Mouse (Mus musculus): ENCODE data around the gene Sapcd1. TPM values are rescaled to one million over a fixed set of nuclear protein-coding genes. Genes with fewer than 3 reads are reported as not detected.
A peak's percentile ranks its signal among the peaks of the same experiment; 100 is the strongest.
"Not testable (repeated sequence)": the region's sequence is repeated elsewhere in the genome, so short reads cannot be mapped to it uniquely, and the experiment has no call there.

Sapcd1 gene
- total RNA-seq, 2 experiments from 2014 or later: not detected

GRCm38 (mm10) chr17:35055691-35056495, 28.1 kb upstream of the Sapcd1 start:
- no peak for ATAC-seq (replicated peaks; ENCODE audit: low FRiP score, poor library complexity, severe bottlenecking)

GRCm38 (mm10) chr17:35052271-35052798, 24.5 kb upstream of the Sapcd1 start:
- ATAC-seq (replicated peaks; ENCODE audit: low FRiP score, poor library complexity, severe bottlenecking): no peak

GRCm38 (mm10) chr17:35051156-35052086, 23.6 kb upstream of the Sapcd1 start:
- ATAC-seq (replicated peaks; ENCODE audit: low FRiP score, poor library complexity, severe bottlenecking): peak; percentile 25; the same call in 1 of the 2 replicates

GRCm38 (mm10) chr17:35050126-35050750, 22.4 kb upstream of the Sapcd1 start:
- peak; percentile 54 for ATAC-seq (replicated peaks; ENCODE audit: low FRiP score, poor library complexity, severe bottlenecking)

GRCm38 (mm10) chr17:35049561-35050016, 21.8 kb upstream of the Sapcd1 start, which contains the start of gene Clic1:
TSS of gene Clic1 (plus strand) at chr17:35049966.
- ATAC-seq (replicated peaks; ENCODE audit: low FRiP score, poor library complexity, severe bottlenecking): no peak

- no peak for ATAC-seq (replicated peaks; ENCODE audit: low FRiP score, poor library complexity, severe bottlenecking)
Measured at GRCm38 (mm10) chr17:35048932-35049440, 21.2 kb upstream of the Sapcd1 start.

- ATAC-seq (replicated peaks; ENCODE audit: low FRiP score, poor library complexity, severe bottlenecking): no peak
Measured at GRCm38 (mm10) chr17:35048149-35048931, 20.5 kb upstream of the Sapcd1 start.

GRCm38 (mm10) chr17:35047688-35048087, 19.9 kb upstream of the Sapcd1 start:
- no peak for ATAC-seq (replicated peaks; ENCODE audit: low FRiP score, poor library complexity, severe bottlenecking)

- ATAC-seq (replicated peaks; ENCODE audit: low FRiP score, poor library complexity, severe bottlenecking): peak; percentile 77
Measured at GRCm38 (mm10) chr17:35046681-35047455, 19.1 kb upstream of the Sapcd1 start, which contains the start of gene Msh5. TSS of gene Msh5 (minus strand) at chr17:35046745.

- peak; percentile 15 for ATAC-seq (replicated peaks; ENCODE audit: low FRiP score, poor library complexity, severe bottlenecking)
Measured at GRCm38 (mm10) chr17:35045807-35046680, 18.2 kb upstream of the Sapcd1 start.

GRCm38 (mm10) chr17:35044904-35045806, 17.3 kb upstream of the Sapcd1 start:
- no peak for ATAC-seq (replicated peaks; ENCODE audit: low FRiP score, poor library complexity, severe bottlenecking)

GRCm38 (mm10) chr17:35043794-35044193, 16.0 kb upstream of the Sapcd1 start:
- no peak for ATAC-seq (replicated peaks; ENCODE audit: low FRiP score, poor library complexity, severe bottlenecking)

GRCm38 (mm10) chr17:35039121-35039873, 11.5 kb upstream of the Sapcd1 start:
- ATAC-seq (replicated peaks; ENCODE audit: low FRiP score, poor library complexity, severe bottlenecking): no peak

- ATAC-seq (replicated peaks; ENCODE audit: low FRiP score, poor library complexity, severe bottlenecking): no peak
Measured at GRCm38 (mm10) chr17:35034896-35035295, 7.1 kb upstream of the Sapcd1 start.

- ATAC-seq (replicated peaks; ENCODE audit: low FRiP score, poor library complexity, severe bottlenecking): not testable (repeated sequence)
Measured at GRCm38 (mm10) chr17:35033703-35034102, 5.9 kb upstream of the Sapcd1 start.
